Mouse (Mus musculus) forebrain, embryonic 15.5 days (tissue): ENCODE data around the gene Susd2. TPM values are rescaled to one million over a fixed set of nuclear protein-coding genes. Genes with fewer than 3 reads are reported as not detected.
A peak's percentile ranks its signal among the peaks of the same experiment; 100 is the strongest.

Source experiments
- ATAC-seq: fragments of 200-750 bp; cut with Nextera tagmentation; replicated peaks from 2 replicates; pipeline ENCODE4 v1.8.0; 2017; ENCODE audit warnings: mild to moderate bottlenecking, moderate TSS enrichment, moderate library complexity
- H3K27ac ChIP-seq: fragments of 300-500 bp; sonication (generic); replicated peaks from 2 replicates; pipeline ENCODE4 v1.5.1; 2015; ENCODE audit warnings: mild to moderate bottlenecking, inconsistent platforms
- H3K27me3 ChIP-seq: fragments of 300-500 bp; sonication (generic); 2 replicates; pipeline ENCODE4 v1.6.1; 2015; ENCODE audit warnings: inconsistent platforms
- H3K36me3 ChIP-seq: fragments of 300-500 bp; sonication (generic); 2 replicates; pipeline ENCODE4 v1.6.1; 2015; ENCODE audit warnings: mild to moderate bottlenecking, inconsistent platforms
- H3K4me1 ChIP-seq: fragments of 300-500 bp; sonication (generic); 2 replicates; pipeline ENCODE4 v1.6.1; 2015; ENCODE audit warnings: inconsistent platforms
- H3K4me2 ChIP-seq: fragments of 300-500 bp; sonication (generic); replicated peaks from 2 replicates; pipeline ENCODE4 v1.6.1; 2015; ENCODE audit warnings: mild to moderate bottlenecking, inconsistent platforms
- H3K4me3 ChIP-seq: fragments of 300-500 bp; sonication (generic); 2 replicates; pipeline ENCODE4 v1.5.1; 2015; ENCODE audit warnings: mild to moderate bottlenecking, inconsistent platforms
- H3K9ac ChIP-seq: fragments of 300-500 bp; sonication (generic); replicated peaks from 2 replicates; pipeline ENCODE4 v1.6.1; 2015; ENCODE audit warnings: mild to moderate bottlenecking, inconsistent platforms
- H3K9me3 ChIP-seq: fragments of 300-500 bp; sonication (generic); 2 replicates; pipeline ENCODE4 v1.6.1; 2016; ENCODE audit warnings: inconsistent platforms
- WGBS: fragments of 180-500 bp; shearing (Covaris S2); methylation state at CpG from one replicate; pipeline ENCODE4 v1.1.7; 2015; ENCODE audit warnings: mixed read lengths; 5-methylcytosine and 5-hydroxymethylcytosine counted together
- polyA plus RNA-seq: library from polyadenylated mRNA; unstranded; fragments of >200 nt; fragmentation: Nextera tagmentation; extraction: Ambion mirVana; gene quantifications from 2 replicates; pipeline ENCODE4 v1.2.1, GENCODE M21; 2015

Gene Susd2
- polyA plus RNA-seq, 1 experiment from 2014 or later: 1.0 TPM

GRCm38 (mm10) chr10:75635693-75636055 is 8.1 kb downstream of the Susd2 start:
- Histone ChIP-seq H3K9me3 (no peaks in the 10 kb centered on the region), H3K4me3 (no peak overlapping the region), H3K36me3 (no peaks in the 10 kb centered on the region), H3K9ac (no peak overlapping the region), H3K4me2 (no peak overlapping the region), H3K4me1 (no peaks in the 10 kb centered on the region), H3K27ac (no peak overlapping the region), H3K27me3 (no peaks in the 10 kb centered on the region)
- 0 out of 2 replicates have a peak, but pooled peaks have one; percentile 21 for ATAC-seq
- WGBS: 1% methylated on average over 9 of the region's 9 CpGs

GRCm38 (mm10) chr10:75635019-75635692 is 8.7 kb downstream of the Susd2 start:
- WGBS: 70% methylated on average over 14 of the region's 14 CpGs
- no peak overlapping the region for H3K9ac ChIP-seq
- no peaks in the 10 kb centered on the region for H3K4me1 ChIP-seq
- no peaks in the 10 kb centered on the region for H3K27me3 ChIP-seq
- ATAC-seq: 0 out of 2 replicates have a peak, but pooled peaks have one; percentile 23
- no peaks in the 10 kb centered on the region for H3K36me3 ChIP-seq
- no peak overlapping the region for H3K4me2 ChIP-seq
- no peak overlapping the region for H3K4me3 ChIP-seq
- no peak overlapping the region for H3K27ac ChIP-seq
- no peaks in the 10 kb centered on the region for H3K9me3 ChIP-seq

GRCm38 (mm10) chr10:75634610-75635009 is 9.2 kb downstream of the Susd2 start:
- Histone ChIP-seq H3K27ac (no peak overlapping the region), H3K9me3 (no peaks in the 10 kb centered on the region), H3K9ac (no peak overlapping the region), H3K27me3 (no peaks in the 10 kb centered on the region), H3K4me1 (no peaks in the 10 kb centered on the region), H3K36me3 (no peaks in the 10 kb centered on the region), H3K4me3 (no peak overlapping the region), H3K4me2 (no peak overlapping the region)
- WGBS: 96% methylated on average over 8 of the region's 8 CpGs
- ATAC-seq: no peak

GRCm38 (mm10) chr10:75633576-75634139 is 10.2 kb downstream of the Susd2 start:
- H3K36me3 ChIP-seq: no peaks in the 10 kb centered on the region

GRCm38 (mm10) chr10:75633048-75633447 is 10.8 kb downstream of the Susd2 start:
- peak; percentile 55; the same call in 1 of the 2 replicates for ATAC-seq
- no peaks in the 10 kb centered on the region for H3K4me1 ChIP-seq

More at GRCm38 (mm10) chr10:75633576-75634139, 10.2 kb downstream of the Susd2 start:
- no peak overlapping the region for H3K27ac ChIP-seq
- H3K4me3 ChIP-seq: no peak overlapping the region
- no peaks in the 10 kb centered on the region for H3K9me3 ChIP-seq
- no peaks in the 10 kb centered on the region for H3K27me3 ChIP-seq
- no peak overlapping the region for H3K4me2 ChIP-seq
- WGBS: 77% methylated on average over 14 of the region's 14 CpGs
- ATAC-seq: no peak
- H3K4me1 ChIP-seq: no peaks in the 10 kb centered on the region
- no peak overlapping the region for H3K9ac ChIP-seq

GRCm38 (mm10) chr10:75632633-75633032 is 11.2 kb downstream of the Susd2 start:
- WGBS: 66% methylated on average over 5 of the region's 5 CpGs
- no peaks in the 10 kb centered on the region for H3K4me1 ChIP-seq
- no peak overlapping the region for H3K4me3 ChIP-seq
- H3K27ac ChIP-seq: no peak overlapping the region
- no peak overlapping the region for H3K9ac ChIP-seq
- ATAC-seq: no peak
- no peaks in the 10 kb centered on the region for H3K36me3 ChIP-seq
- H3K27me3 ChIP-seq: no peaks in the 10 kb centered on the region
- no peaks in the 10 kb centered on the region for H3K9me3 ChIP-seq
- H3K4me2 ChIP-seq: no peak overlapping the region

More at GRCm38 (mm10) chr10:75633048-75633447, 10.8 kb downstream of the Susd2 start:
- Histone ChIP-seq H3K9me3 (no peaks in the 10 kb centered on the region), H3K4me3 (no peak overlapping the region), H3K4me2 (no peak overlapping the region), H3K36me3 (no peaks in the 10 kb centered on the region), H3K9ac (no peak overlapping the region), H3K27me3 (no peaks in the 10 kb centered on the region), H3K27ac (no peak overlapping the region)
- WGBS: 84% methylated on average over 5 of the region's 5 CpGs

- no peaks in the 10 kb centered on the region for H3K36me3 ChIP-seq
- WGBS: 60% methylated on average over 3 of the region's 3 CpGs
- H3K9ac ChIP-seq: no peak overlapping the region
- no peaks in the 10 kb centered on the region for H3K9me3 ChIP-seq
- H3K27ac ChIP-seq: no peak overlapping the region
- no peak overlapping the region for H3K4me2 ChIP-seq
- H3K4me1 ChIP-seq: no peaks in the 10 kb centered on the region
- ATAC-seq: no peak
- H3K4me3 ChIP-seq: no peak overlapping the region
- H3K27me3 ChIP-seq: no peaks in the 10 kb centered on the region
These were observed 16.3 kb downstream of the Susd2 start for GRCm38 (mm10) chr10:75627490-75627889.

- Histone ChIP-seq H3K4me1 (no peaks in the 10 kb centered on the region), H3K27ac (no peak overlapping the region), H3K9me3 (no peaks in the 10 kb centered on the region), H3K36me3 (no peaks in the 10 kb centered on the region), H3K4me2 (no peak overlapping the region), H3K27me3 (no peaks in the 10 kb centered on the region), H3K4me3 (no peak overlapping the region), H3K9ac (no peak overlapping the region)
- no peak for ATAC-seq
- 71% methylated on average over 3 of the region's 3 CpGs for WGBS
These were observed 16.8 kb downstream of the Susd2 start for GRCm38 (mm10) chr10:75626991-75627390.

GRCm38 (mm10) chr10:75625920-75626319 is 17.9 kb downstream of the Susd2 start:
- no peak overlapping the region for H3K4me3 ChIP-seq
- H3K9ac ChIP-seq: no peak overlapping the region
- H3K27ac ChIP-seq: no peak overlapping the region
- ATAC-seq: no peak
- H3K4me1 ChIP-seq: no peaks in the 10 kb centered on the region
- H3K9me3 ChIP-seq: no peaks in the 10 kb centered on the region
- H3K36me3 ChIP-seq: no peaks in the 10 kb centered on the region
- H3K4me2 ChIP-seq: no peak overlapping the region
- H3K27me3 ChIP-seq: no peaks in the 10 kb centered on the region
- 57% methylated on average over 6 of the region's 6 CpGs for WGBS

GRCm38 (mm10) chr10:75620818-75621217 is 23.0 kb downstream of the Susd2 start:
- no peak overlapping the region for H3K4me3 ChIP-seq
- H3K9me3 ChIP-seq: no peaks in the 10 kb centered on the region
- no peak overlapping the region for H3K27ac ChIP-seq
- H3K4me1 ChIP-seq: no peaks in the 10 kb centered on the region
- no peak overlapping the region for H3K4me2 ChIP-seq
- no peak overlapping the region for H3K9ac ChIP-seq
- no peaks in the 10 kb centered on the region for H3K27me3 ChIP-seq
- 58% methylated on average over 3 of the region's 3 CpGs for WGBS
- no peak for ATAC-seq
- H3K36me3 ChIP-seq: no peaks in the 10 kb centered on the region

GRCm38 (mm10) chr10:75616044-75616443 is 27.8 kb downstream of the Susd2 start:
- Histone ChIP-seq H3K36me3 (no peaks in the 10 kb centered on the region), H3K9me3 (no peaks in the 10 kb centered on the region), H3K4me1 (no peaks in the 10 kb centered on the region), H3K27ac (no peak overlapping the region), H3K9ac (no peak overlapping the region), H3K27me3 (no peaks in the 10 kb centered on the region), H3K4me3 (no peak overlapping the region), H3K4me2 (no peak overlapping the region)
- WGBS: 92% methylated on average over 4 of the region's 4 CpGs
- ATAC-seq: no peak

- H3K27me3 ChIP-seq: no peaks in the 10 kb centered on the region
- H3K4me3 ChIP-seq: no peak overlapping the region
- 72% methylated on average over 7 of the region's 7 CpGs for WGBS
- no peak for ATAC-seq
- no peak overlapping the region for H3K9ac ChIP-seq
- no peaks in the 10 kb centered on the region for H3K9me3 ChIP-seq
- no peak overlapping the region for H3K27ac ChIP-seq
- H3K36me3 ChIP-seq: no peaks in the 10 kb centered on the region
- no peaks in the 10 kb centered on the region for H3K4me1 ChIP-seq
- no peak overlapping the region for H3K4me2 ChIP-seq
These were observed 33.3 kb downstream of the Susd2 start for GRCm38 (mm10) chr10:75610486-75610885.

GRCm38 (mm10) chr10:75608975-75609374 is 34.8 kb downstream of the Susd2 start:
- Histone ChIP-seq H3K36me3 (no peaks in the 10 kb centered on the region), H3K9me3 (no peaks in the 10 kb centered on the region), H3K4me1 (no peaks in the 10 kb centered on the region), H3K27ac (no peak overlapping the region), H3K27me3 (no peaks in the 10 kb centered on the region), H3K4me2 (no peak overlapping the region), H3K9ac (no peak overlapping the region), H3K4me3 (no peak overlapping the region)
- WGBS: 95% methylated on average over 11 of the region's 11 CpGs
- ATAC-seq: no peak
